Mouse (Mus musculus): Measurements from ENCODE around the gene En1. TPM values are rescaled to one million over a fixed set of nuclear protein-coding genes. Genes with fewer than 3 reads are reported as not detected.

En1 gene
- not detected for total RNA-seq (2022)

DNA sequence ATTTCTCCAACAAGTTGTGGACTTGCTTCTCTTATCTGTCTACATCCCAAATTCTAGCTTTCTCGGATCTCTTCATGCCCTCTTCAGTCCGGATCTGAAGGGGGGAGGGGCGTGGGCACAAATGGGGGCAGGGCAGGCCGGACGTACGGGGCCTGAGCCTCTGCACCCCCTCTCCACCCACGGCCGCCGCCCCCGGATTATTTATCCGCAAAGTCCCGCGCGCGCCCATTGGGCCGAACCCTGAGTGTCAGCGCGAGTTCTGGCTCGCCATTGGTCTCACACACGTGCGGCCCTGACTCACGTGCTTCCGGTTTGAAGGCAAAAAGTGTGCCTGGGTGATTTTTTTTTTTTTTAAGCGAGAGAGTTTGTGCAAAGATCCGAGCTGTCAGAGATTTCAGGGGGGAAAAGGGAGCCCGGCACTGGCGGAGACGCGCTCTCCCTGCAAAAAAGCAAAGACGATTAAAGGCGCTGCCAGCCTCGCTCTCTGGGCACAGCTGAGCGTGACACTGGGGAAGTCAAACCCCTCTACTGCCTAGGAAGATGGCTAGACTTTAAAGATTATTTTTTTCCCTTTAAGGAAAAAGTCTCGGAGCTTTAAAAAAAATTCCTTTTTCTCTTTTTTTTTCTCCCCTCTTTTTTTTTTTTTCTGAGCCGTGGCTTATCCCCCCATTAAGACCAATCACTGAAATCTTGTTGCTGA is at the start of gene En1:
TSS of gene En1 (plus strand) at position 388 of the 700 bp plus-strand sequence.
- DNase-seq (ENCODE audit: low spot score in 2 of 2): no peak

DNA sequence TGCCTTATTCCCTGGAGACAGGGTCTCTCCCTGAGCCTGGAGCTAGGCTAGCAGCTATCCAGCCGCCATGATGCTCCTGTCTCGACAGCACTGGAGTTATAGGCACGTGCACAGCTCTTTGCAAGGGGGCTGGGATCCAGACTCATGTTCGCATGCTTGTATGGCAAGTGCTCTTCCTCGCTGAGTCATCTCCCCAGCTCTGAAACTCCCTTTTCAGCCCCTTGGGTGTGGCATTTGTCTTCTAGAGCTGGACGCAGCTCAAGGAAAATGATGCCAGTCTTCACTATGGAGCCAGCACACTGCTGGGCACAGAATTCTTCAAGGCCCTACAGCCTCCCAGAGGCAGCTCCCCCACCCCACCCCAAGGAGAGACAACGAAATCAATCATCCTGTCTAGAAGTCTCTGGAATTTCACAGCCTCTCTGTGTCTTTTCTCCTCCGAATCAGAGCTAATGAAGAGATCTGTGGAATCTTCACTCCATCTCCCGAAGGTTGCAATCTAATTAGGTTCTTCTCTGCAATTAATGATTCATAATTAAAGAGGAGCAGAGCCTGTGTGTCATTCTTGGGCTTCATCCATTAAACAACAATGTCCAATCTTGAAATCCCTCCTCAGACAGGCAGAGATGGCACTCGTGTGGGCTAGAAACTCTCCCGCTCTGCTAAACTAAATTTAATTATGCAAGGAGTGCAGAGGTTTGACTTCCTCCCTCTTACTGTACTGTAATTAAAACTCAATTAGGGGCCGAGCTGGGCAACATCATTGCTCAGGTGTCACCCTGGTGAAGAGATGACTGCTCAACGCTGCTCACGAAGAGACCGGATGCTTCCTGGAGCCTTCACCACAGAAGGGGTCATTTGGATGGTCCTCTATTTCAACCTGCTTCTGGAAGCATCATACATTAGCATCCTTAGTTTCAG is 45.0 kb upstream of the En1 start:
- no peak for DNase-seq (ENCODE audit: low spot score in 2 of 2)

DNA sequence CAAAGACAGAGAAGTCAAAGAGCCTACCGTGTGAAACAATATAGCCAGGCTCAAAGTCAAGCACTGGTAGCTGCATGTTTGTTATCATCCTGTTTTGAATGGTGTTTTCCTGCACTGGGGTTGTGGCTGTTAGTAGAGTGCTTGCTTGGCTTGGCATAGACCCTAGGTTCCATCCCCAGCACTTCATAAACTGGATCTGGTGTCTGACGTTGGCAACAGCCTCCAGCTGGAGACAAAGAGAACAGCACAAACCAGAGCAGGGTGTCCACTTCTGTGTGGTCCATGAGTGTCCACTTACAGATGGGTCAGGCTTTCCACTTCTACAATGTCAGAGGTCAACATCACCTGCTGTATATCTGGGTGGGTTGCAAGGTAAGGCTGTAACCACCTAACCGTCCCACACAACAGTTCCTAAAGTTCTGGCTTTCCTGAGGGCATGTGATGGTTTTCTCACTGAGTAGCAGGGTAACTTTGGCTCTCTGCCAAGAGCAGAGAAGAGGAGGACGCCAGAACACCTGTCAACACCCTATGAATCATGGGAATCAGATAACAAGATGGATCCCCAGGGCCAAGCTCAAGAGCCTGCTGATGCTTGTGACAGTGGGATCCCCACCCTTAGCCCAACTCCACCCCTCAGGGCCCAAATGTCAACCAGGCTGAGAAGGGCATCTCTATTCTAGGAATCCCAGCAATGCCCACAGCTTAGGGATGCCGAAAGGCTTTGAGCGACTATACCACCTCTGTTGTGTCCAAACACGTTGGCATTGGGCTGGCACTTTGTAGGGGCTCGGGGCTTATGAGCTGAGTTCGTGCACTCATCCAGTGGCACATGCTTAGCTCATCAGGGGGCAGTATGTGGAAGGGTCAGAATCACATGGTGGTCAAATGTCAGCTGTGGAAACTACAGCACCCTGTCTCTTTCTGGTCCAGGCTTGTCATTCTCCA is 43.6 kb upstream of the En1 start:
- DNase-seq (ENCODE audit: low spot score in 2 of 2): no peak

DNA sequence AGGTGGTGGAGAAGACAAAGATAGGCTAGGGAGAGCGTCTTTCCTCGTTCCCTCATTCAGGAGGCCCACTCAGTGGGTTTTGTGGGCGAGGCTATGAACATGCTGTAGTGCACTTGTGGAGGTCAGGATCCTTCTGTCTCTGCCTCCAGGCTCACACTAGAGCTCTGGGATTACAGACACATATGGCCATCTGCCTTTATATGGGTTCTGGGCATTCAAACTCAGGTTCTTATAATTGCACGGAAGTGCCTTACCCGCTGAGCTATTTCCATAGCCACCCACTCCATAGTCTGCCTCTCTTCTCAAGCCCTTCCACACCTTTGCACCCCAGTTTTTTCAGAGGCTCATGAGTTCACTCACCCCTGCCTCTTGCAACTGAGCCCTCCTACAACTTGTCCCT is 42.3 kb upstream of the En1 start:
- no peak for DNase-seq (ENCODE audit: low spot score in 2 of 2)

DNA sequence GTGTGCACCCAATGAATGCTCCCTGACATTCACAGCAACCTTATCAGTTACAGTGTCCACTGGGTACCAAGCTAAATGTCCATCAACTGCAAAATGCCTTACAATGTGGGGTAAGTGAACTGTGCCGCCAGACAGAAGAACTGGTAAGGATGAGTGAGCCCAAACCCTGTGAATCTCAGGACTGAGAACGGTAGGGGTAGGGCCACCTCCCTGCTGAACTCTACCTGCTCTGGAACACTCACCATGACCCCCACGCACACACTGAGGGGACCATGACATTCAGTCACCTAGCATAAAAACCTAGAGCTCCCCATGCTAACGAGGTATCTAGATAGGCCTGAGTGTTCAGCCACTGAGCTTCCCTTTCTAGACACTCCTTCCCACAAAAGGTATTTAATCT is 20.9 kb upstream of the En1 start:
- no peak for DNase-seq (ENCODE audit: low spot score in 2 of 2)

DNA sequence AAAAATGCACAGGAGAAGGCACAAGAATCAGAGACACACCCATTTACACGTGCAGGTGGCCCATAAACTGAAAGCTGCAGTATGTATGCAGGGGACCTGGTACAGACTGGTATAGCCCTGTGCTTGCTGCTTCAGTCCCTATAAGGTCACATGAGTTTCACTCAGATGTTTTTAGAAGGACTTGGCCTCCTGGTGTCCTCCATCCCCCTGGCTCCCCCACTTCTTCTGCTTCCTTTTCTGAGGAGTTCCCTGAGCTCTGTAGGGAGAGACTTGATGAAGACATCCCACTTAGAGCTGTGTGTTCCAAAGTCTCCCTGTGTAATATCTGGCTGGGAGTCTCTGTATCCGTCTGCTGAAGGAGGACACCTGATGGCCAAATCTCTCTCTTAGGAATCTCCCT is 16.7 kb upstream of the En1 start:
- no peak for DNase-seq (ENCODE audit: low spot score in 2 of 2)

DNA sequence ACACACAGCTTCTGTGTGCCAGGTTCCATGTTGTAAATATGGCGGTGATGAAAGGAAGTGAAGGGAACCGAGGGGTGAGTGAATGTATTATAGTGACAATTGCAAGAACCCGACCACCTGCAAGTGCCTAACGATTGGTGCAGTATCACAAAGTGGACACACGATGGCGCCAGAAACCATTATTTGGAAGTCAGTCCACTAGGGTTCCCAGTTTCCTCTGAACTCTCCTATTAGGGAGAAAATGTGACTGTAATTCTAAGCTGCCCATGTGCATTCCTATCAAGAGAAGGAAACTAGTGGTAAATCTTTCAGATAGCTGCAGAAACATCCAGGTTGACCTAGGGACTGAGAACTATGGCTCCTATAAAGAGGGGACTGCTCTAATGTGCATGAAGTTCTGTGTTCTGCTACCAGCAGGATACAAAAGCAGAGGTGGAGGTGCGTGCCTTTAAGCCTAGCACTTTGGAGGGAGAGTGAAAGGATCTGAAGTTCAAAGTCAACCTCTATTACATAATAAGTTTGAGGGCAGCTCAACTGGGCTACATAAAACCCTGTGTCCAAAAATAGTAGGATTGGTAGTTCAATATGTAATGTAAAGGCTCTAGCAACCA is 15.6 kb upstream of the En1 start:
- DNase-seq (ENCODE audit: low spot score in 2 of 2): no peak

DNA sequence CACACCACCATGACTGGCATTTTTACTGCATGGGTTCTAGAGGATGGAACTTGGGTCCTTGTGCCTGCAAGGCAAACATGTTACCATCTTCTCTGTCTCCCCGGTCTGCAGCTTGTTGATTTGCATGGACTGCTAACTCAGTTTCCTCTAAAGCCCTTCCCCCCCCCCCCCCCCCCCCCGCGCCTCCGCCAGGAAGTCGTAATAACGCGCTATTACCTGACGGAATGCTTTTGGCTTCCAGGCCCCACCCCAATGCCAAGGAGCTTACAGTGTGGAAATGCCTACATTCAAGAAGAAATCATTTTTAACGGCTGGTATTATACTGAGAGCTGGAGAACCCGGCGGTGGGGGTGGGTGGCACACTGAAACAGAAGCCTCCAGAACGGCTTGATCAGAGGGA is 14.8 kb upstream of the En1 start:
- DNase-seq (ENCODE audit: low spot score in 2 of 2): no peak

DNA sequence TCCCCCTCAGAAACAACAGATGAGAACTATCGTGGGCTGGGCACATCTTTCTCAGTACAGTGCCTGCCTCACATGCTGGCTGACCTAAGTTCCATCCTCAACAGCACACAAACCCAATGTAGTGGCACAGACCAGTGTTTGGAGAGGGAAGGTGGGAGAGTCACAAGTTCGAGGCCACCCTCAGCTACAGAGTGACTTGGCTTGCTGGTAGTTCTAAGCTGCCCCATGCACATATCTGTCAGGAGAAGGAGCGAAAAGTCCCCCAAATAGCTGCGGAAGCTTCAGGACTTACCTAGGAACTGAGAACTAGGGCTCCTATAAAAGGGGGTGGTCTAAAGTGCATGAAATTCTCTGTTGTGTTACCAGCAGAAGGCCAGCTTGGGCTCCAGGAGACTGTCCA is 14.3 kb upstream of the En1 start:
- DNase-seq (ENCODE audit: low spot score in 2 of 2): no peak

DNA sequence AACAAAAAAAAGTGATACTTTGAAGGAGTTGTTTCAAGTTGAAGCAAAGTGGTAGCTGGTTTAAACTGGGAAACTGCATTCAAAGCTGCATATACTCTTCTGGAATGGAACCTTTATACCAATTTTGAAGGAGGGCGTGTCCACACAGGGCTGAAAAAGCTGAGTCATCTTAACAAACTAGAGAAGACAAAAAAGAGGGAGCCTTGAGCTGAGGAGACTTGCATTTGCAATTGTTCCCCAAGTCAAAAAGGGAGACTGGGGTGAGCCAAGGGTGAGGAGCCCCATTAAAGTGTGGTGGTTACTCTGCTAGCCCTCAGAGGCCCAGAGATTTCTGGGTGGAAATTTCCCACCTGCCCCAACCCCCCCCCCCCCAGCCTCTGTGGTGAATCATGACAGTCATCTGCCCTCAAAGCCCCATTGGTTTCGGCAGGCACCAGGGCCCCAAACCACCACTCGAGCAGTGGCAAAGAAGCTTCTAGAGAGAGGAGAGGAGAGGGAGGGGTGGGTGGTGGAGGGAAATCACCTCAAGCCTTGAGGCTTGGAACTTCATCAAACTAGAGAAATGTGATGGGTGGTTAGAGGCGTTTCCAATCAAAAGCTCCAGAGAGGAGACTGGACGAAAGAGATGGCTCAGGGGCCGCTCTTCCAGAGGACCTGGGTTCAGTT is 13.7 kb upstream of the En1 start:
- no peak for DNase-seq (ENCODE audit: low spot score in 2 of 2)

DNA sequence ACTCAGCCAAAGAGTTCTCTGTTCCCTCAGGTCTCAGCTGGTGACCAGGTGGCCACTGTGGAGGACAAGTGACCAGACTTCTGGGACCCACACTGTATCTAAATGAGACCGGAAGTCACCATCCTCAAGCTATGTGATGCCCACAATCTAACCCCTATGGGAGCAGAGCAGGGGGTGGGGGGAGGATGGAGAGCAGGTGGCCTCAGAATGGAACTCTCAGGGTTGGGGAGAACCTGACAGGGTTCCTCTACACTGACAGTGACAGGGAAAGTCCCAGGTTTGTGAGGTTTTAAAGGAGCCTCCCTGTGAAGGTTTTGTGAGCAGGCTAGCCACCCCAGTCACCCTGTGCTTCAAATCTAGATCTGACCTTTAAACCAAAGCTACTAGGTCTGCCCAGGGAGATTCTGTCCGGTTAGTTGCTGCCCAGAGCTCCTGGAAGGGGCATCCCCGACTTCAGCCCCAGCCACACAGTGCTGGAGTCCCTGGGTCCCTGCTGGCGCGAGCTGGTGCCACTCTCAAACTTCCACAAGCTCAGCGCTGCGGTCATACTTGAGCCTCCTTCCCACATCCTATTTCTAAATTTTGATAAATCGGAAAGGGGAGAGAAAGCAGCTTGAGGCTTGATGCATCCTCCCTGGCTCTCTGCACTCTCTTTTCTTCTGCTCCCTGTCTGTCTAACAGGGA is 8.8 kb upstream of the En1 start:
- no peak for DNase-seq (ENCODE audit: low spot score in 2 of 2)

DNA sequence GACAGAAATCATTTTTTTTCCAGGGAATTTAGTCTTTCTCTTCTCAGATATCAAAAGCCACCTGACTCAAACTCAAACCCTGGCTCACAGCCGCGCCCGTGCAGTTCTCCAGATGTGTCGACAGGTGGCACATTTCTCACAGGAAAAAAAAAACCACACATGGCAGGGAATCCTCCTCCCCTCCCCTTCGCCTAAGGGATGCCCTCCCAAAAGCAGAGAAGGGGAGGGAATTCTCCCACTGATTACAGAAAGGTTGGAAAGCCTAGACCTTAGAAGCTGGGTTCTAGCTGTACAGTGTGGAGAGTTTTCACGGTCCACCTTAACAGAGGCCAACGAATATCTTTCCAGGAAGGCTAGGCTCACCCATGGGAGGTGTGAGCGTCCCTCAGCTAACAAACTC is 7.6 kb upstream of the En1 start:
- no peak for DNase-seq (ENCODE audit: low spot score in 2 of 2)

DNA sequence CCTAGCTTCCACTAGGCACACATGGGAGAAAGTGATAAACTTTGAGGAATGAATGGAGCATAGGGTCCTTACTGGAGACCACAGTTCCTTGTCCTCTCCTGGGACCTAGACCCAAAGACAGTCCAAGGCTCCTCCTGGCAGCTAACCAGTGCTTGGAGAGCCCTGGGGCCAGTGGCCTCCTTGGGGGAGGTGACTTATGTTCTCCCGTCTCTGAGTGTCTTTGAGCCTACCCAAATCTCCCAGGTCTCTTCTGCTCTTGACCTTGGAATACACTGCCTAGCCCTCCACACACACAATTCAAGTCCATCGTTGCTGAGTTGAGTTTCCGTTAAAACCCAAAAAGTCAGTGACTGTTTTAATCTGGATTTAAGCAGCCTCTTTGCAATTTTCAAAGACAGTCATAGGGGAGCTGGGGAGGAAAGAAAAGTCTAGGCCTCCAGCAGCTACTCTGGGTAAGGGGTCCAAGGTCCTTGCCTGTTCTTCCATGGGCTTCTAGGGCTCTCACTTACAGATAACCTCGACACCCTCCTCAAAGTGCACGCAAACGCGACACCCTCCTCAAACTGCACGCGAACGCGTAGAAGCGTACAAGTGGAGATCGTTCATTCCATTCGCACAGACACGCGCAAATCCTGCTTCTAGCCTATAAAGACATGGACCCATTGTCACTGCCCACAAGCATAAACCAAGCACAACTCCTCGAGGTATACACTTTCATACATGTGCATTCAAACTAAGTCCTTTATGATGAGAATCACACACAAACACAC is 6.6 kb upstream of the En1 start:
- no peak for DNase-seq (ENCODE audit: low spot score in 2 of 2)

DNA sequence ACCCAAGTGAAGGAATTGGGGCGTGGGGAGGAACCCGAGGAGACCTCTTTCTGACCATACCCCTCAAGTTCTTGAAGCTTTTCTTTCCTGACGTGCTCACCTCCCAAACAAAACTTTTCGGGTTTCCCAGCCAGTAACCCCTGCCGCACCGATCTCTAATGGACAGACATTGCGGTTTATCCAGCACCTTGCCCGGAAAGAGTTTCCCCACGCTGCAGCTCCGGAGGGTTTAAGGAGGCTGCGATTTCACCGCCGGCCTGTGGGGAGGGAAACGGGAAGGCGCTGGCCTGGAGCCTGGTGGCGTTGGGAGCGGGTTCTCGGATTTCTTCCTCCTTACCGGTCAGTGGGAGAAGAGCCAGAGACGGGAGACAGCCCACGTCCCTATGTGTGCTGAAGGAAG is 5.9 kb upstream of the En1 start:
- no peak for DNase-seq (ENCODE audit: low spot score in 2 of 2)

DNA sequence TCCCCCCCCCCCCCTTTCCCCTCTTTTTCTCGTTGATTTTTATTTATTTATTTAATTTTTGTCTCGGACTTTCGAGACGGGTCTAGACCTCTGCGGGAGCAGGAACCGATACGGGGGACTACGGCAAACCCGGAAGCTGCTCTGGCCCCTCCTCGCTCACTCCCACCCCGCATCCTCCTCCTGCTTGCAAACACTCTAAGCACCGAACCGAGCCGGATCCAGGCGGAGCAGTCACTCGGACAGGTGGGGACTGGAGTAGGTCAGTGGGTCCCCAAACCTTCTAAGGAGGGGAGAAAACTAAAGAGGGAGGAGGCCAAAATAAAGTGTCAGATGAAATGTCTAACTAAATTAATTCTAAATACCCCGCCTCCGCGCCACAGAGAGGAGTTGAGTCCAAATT is 5.4 kb upstream of the En1 start:
- no peak for DNase-seq (ENCODE audit: low spot score in 2 of 2)

DNA sequence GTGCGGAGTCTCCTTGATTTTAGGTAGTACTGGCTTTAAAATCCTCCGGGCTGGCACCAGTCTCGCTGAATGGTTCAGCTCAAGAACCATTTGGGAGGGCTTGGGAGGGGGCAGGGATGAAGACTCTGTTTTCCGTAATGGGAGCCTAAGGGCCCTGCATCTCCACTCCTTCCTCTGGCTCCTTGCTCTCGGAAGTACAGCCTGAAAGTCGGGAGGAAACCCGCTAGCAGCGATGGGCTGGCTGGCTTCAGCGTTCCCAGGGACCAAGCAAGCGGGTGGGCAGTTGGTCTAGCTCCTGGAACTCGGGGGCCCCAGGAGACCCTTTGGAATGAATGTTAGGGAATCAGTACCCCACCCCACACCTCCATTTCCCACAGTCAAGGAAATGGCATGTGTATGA is 4.9 kb upstream of the En1 start:
- no peak for DNase-seq (ENCODE audit: low spot score in 2 of 2)

DNA sequence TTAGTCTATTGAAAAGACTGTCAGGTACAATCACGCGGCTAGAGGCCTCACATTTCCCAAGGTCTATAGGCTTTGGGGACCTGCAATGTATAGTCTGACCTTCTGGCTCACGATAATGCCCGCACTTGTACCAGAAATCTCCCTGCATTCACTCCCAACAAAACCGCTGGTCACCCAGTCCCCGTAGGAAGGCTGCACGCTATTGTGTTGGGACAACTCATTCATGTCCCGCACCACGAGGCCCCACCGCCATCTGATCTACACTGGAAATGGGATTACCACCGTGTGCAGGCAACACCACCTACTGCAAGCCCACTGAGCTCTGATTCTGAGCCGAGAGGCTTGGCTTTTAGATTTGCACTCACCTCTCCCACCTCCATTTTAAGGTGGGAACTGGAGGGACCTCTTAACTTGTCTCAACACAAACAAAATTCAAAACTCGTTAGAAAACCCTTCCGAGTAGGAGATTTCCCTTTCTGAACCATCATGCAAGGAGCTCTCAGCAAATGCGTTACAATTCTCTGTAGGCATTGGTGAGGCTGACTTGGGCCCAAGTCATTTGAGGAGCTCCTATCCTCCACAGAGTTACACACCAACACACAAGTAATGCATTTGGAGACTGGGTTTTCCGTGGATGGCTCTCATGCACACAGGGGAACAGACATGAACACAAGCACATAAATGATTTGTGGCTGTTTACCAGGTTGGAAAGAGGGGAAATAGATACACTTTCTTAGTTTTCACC is 3.9 kb upstream of the En1 start:
- no peak for DNase-seq (ENCODE audit: low spot score in 2 of 2)

DNA sequence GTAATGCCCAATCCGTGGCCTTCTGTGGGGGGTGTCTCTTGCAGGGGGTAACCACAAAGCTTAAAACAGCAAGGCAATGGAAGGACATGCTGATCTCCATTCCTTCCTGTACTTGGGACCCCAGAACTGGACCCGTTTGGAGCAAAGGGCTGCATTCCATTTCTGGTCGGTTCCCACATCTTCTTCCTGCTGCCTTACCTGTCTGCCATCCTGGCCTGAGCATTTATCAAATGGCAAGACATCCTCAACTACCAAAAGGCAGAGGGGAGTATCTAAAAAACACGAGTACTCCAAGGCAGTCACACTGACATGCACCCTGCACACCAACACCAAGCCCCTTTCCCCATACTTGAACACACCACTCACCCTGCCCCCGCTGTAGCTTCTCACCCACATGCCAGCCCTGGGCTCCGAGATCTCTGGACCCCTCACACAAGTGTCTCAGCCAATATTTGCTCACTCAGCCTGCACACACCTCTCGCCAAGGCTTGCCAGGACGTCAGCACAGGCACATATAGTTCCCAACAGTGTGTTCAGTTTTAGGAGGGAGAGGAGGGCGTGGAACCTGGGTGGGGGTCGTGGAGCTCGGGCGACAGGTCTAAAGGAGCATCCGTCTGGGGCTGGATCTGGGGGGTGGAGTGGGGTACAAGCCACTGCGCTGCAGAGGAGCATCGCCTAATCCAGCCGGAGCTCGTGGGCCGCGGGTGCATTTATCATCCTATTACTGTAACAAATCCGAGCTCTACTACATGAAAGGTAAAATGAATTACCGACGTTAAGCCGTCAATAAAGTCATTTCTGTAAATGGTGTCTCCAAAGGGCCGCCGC is 2.7 kb upstream of the En1 start:
- no peak for DNase-seq (ENCODE audit: low spot score in 2 of 2)

Measured in left cerebral cortex, adult 8-10 months (tissue).